Mouse (Mus musculus): Measurements from ENCODE around the gene Chpt1. TPM values are rescaled to one million over a fixed set of nuclear protein-coding genes. Genes with fewer than 3 reads are reported as not detected.

The Chpt1 gene
- polyA plus RNA-seq, 1 experiment from 2014 or later, result 12.4 TPM

DNA sequence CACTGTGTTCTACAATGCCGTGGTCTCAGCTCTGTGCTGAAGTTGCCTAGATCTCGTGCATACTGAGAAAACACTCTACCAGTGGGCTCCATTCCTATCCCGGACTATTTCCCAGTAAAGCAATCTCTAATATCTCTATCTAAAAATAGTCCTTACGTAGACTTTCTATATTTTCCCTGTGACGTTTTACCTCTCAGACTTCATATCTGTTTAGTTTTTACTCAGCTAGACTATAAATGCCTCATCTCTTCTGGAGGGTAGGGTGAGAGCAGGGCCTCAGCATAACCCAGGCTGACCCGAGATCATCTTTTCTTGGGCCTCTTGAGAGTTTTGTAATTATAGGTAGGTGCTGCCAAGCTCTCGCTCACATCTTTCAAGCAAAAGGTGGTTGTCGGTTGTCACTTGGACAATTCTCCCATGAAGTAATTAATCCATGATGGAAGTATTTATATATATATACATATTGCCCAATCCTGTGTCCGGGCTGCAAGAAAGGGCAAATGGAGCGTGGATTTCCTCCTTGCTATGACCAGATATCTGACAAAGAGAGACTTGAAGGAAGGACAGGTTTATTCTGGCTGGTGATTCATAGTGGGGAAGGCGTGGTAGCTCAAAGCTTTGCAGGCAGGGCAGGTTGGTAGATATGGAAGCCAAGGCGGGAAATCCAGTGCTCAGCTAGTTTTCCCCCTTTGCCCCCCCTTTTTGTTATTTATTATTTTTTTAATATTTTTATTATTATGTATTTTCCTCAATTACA is 95.8 kb downstream of the Chpt1 start:
- no peak for DNase-seq (ENCODE audit: low spot score)

DNA sequence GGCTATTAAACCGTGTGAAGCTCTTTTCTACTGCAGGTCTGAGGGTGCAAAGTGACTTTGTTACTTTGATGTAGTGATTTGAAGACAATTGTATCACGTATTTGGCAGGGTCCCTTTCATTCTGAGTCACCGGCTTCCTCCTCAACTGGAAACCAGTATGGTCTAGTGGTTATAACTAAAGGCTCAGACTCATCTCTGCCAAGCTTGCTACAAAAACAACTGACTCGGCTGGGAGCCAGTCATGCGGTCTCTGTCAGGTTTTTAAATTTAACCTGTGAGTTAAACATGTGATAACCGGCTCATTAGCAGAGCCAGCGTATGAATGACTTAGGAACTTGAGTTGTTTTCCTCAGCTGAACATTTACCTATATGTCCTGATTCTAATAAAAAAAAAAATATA is 98.1 kb downstream of the Chpt1 start:
- DNase-seq (ENCODE audit: low spot score), result no peak

DNA sequence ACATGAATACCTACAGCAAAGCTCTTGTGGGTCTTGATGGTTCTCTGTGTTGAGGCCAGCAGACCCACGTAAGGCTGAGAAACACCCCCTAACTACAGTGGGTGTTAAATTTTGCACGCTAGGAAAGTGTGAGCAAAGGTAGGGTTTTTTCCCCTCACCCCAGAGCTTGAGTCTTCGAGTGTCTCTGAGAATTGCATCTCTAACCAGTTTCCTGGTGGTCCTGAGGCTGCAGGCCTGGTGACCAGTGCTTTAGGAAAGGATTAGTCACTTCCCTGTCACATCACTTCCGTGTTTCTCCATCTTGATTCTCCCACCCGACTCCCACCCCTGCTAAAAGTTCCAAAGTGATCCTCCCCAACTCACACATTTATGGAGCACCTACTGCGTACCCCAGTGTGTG is 99.7 kb downstream of the Chpt1 start:
- no peak for DNase-seq (ENCODE audit: low spot score)

DNA sequence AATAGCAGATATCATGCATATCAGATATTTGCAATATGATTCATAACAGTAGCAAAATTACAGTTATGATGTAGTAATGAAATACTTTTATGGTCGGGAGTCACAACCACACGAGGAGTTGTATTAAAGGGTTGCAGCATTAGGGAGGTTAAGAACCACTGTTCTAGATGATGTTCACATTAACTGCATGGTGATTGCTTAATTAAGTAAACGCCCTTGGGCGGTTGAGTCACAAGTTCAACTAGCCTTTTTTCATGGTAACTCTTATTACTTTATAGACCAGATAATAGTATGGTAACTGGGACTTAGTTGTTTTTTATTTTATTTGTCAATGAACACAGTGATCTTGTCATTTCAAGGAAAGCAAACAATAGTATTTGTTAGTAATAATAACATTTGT is 100.9 kb downstream of the Chpt1 start:
- no peak for DNase-seq (ENCODE audit: low spot score)

Other genes starting within 250 kb of the Chpt1 start
- gene Dram1, start 125.0 kb downstream of the Chpt1 start, polyA plus RNA-seq (2015; fragmentation: Nextera tagmentation; extraction: Ambion mirVana), result 8.6 and 9.8 TPM in 2 replicates
- gene Gnptab, start 124.9 kb downstream of the Chpt1 start, polyA plus RNA-seq (2015; fragmentation: Nextera tagmentation; extraction: Ambion mirVana), result 8.6 and 9.6 TPM in 2 replicates
- 0.16 TPM in 1 of 2 replicates, not detected in the other for gene Sycp3, start 44.5 kb downstream of the Chpt1 start, polyA plus RNA-seq (2015; fragmentation: Nextera tagmentation; extraction: Ambion mirVana)
- gene Mybpc1, start 101.1 kb upstream of the Chpt1 start, polyA plus RNA-seq (2015; fragmentation: Nextera tagmentation; extraction: Ambion mirVana), result 1.3 and 1.7 TPM in 2 replicates
- 12.0 and 16.3 TPM in 2 replicates for gene Spic, start 180.9 kb upstream of the Chpt1 start, polyA plus RNA-seq (2015; fragmentation: Nextera tagmentation; extraction: Ambion mirVana)
- gene Arl1, start 226.8 kb upstream of the Chpt1 start, polyA plus RNA-seq (2015; fragmentation: Nextera tagmentation; extraction: Ambion mirVana), result 114 and 124 TPM in 2 replicates